ENCODE assay signal across 8 mouse cellular contexts in genomic region chr2:32538461-32538860, GRCm38 (mm10). TPM values are rescaled to one million over a fixed set of nuclear protein-coding genes. Genes with fewer than 3 reads are reported as not detected.
DNase-seq lines count a peak whose midpoint lies in the region; ATAC-seq lines count a peak whose summit lies in the region.

No protein-coding gene starts in this region.

- no peaks in the 10 kb centered on the region for H3K9me3 ChIP-seq in neural tube, embryonic 11.5 days (ENCODE audit: control insufficient read depth, low read length)
- no peaks in the 10 kb centered on the region for H3K9me3 ChIP-seq in kidney, embryonic 16.5 days (ENCODE audit: low read length)
- no peaks in the 10 kb centered on the region for H3K9me3 ChIP-seq in stomach, embryonic 14.5 days (ENCODE audit: control insufficient read depth, low read depth, low read length)

- WGBS in neural tube, embryonic 11.5 days = 76% methylated on average over 4 of the region's 4 CpGs
- WGBS in kidney, embryonic 16.5 days = 64% methylated on average over 4 of the region's 4 CpGs
- 50% methylated on average over 4 of the region's 4 CpGs for WGBS in stomach, embryonic 14.5 days

- no peaks in the 10 kb centered on the region for H3K27me3 ChIP-seq in neural tube, embryonic 11.5 days (ENCODE audit: control insufficient read depth, insufficient read depth, low read length)
- no peaks in the 10 kb centered on the region for H3K27me3 ChIP-seq in kidney, embryonic 16.5 days (ENCODE audit: insufficient read depth, low read length)
- no peaks in the 10 kb centered on the region for H3K27me3 ChIP-seq in stomach, embryonic 14.5 days (ENCODE audit: control insufficient read depth, insufficient read depth, low read length)

- no peak for ATAC-seq in neural tube, embryonic 11.5 days (ENCODE audit: insufficient read depth, low FRiP score, low TSS enrichment)
- ATAC-seq in kidney, embryonic 16.5 days (ENCODE audit: low FRiP score, low TSS enrichment) = no peak
- ATAC-seq in stomach, embryonic 14.5 days (ENCODE audit: insufficient number of reproducible peaks, insufficient read depth, low FRiP score, low read depth) = no peak

- H3K4me2 ChIP-seq in neural tube, embryonic 11.5 days (ENCODE audit: low read depth) = peak overlapping the region; percentile 84
- H3K4me2 ChIP-seq in kidney, embryonic 16.5 days (replicated peaks; ENCODE audit: low read depth, low read length) = peak overlapping the region; percentile 78
- peak overlapping the region; percentile 78 for H3K4me2 ChIP-seq in stomach, embryonic 14.5 days (replicated peaks; ENCODE audit: low read depth, low read length)

- H3K36me3 ChIP-seq in neural tube, embryonic 11.5 days (ENCODE audit: control insufficient read depth, insufficient read depth, low read length) = no peaks in the 10 kb centered on the region
- H3K36me3 ChIP-seq in kidney, embryonic 16.5 days (ENCODE audit: insufficient read depth, low read length) = no peaks in the 10 kb centered on the region
- no peaks in the 10 kb centered on the region for H3K36me3 ChIP-seq in stomach, embryonic 14.5 days (ENCODE audit: control insufficient read depth, insufficient read depth, low read length)

- no peak overlapping the region for H3K4me3 ChIP-seq in neural tube, embryonic 11.5 days (ENCODE audit: low read depth, low read length)
- peak overlapping the region; percentile 0; the same call in 1 of the 2 replicates for H3K4me3 ChIP-seq in kidney, embryonic 16.5 days (ENCODE audit: low read length)
- no peak overlapping the region; the same call in 1 of the 2 replicates for H3K4me3 ChIP-seq in stomach, embryonic 14.5 days (ENCODE audit: low read depth, low read length)

- peaks cover 50% of the 10 kb centered on the region for H3K4me1 ChIP-seq in neural tube, embryonic 11.5 days (ENCODE audit: control insufficient read depth, insufficient read depth, low read length)
- peaks cover 61% of the 10 kb centered on the region for H3K4me1 ChIP-seq in kidney, embryonic 16.5 days (ENCODE audit: insufficient read depth, low read length)
- H3K4me1 ChIP-seq in stomach, embryonic 14.5 days (ENCODE audit: control insufficient read depth, insufficient read depth, low read length) = peaks cover 45% of the 10 kb centered on the region

- no peak overlapping the region for H3K9ac ChIP-seq in neural tube, embryonic 11.5 days (ENCODE audit: low read length)
- no peak overlapping the region for H3K9ac ChIP-seq in kidney, embryonic 16.5 days (replicated peaks; ENCODE audit: low read length)
- no peak overlapping the region for H3K9ac ChIP-seq in stomach, embryonic 14.5 days (replicated peaks; ENCODE audit: low read depth, low read length)

- H3K27ac ChIP-seq in neural tube, embryonic 11.5 days (ENCODE audit: low read depth, low read length) = no peak overlapping the region
- H3K27ac ChIP-seq in kidney, embryonic 16.5 days (ENCODE audit: low read length) = no peak overlapping the region
- H3K27ac ChIP-seq in stomach, embryonic 14.5 days (ENCODE audit: low read length) = no peak overlapping the region

- peak; percentile 40 to 48 for DNase-seq in cerebellum, postnatal 10 days
- DNase-seq in cerebellum, adult 11 months = no peak
- DNase-seq in neural tube, embryonic 11.5 days (ENCODE audit: low spot score) = no peak
- DNase-seq in neural tube, embryonic 10.5 days (ENCODE audit: extremely low spot score, low spot score) = no peak
- DNase-seq in gastrocnemius, postnatal 14 days = no peak
- DNase-seq in embryo, embryonic 10.5 days (ENCODE audit: low spot score) = no peak

- intact Hi-C loops in gastrocnemius, postnatal 14 days (cut with DNase I; ENCODE audit: low total_unique reads) = no loop called here

RNA-seq across cellular contexts. Expression of gene Fam102a, which starts 3.3 kb away (rescaled TPM):
- polyA plus RNA-seq in neural tube, embryonic 11.5 days (2014; fragmentation: Nextera tagmentation; extraction: Ambion mirVana) = 13.1 and 13.2 TPM in 2 replicates
- 13.3 and 15.0 TPM in 2 replicates for polyA plus RNA-seq in kidney, embryonic 16.5 days (2015; fragmentation: Nextera tagmentation; extraction: Ambion mirVana)
- 10.6 and 14.0 TPM in 2 replicates for polyA plus RNA-seq in stomach, embryonic 14.5 days (2014; fragmentation: Nextera tagmentation; extraction: Ambion mirVana)
- 1 to 10 TPM; 3.5 to 4.2 TPM for total RNA-seq in gastrocnemius, postnatal 14 days (2021)

RNA-seq across cellular contexts. Expression of gene Dpm2, which starts 32.2 kb away (rescaled TPM):
- 110 and 111 TPM in 2 replicates for polyA plus RNA-seq in neural tube, embryonic 11.5 days (2014; fragmentation: Nextera tagmentation; extraction: Ambion mirVana)
- polyA plus RNA-seq in kidney, embryonic 16.5 days (2015; fragmentation: Nextera tagmentation; extraction: Ambion mirVana) = 106 and 108 TPM in 2 replicates
- polyA plus RNA-seq in stomach, embryonic 14.5 days (2014; fragmentation: Nextera tagmentation; extraction: Ambion mirVana) = 122 TPM in 2 replicates
- total RNA-seq in gastrocnemius, postnatal 14 days (2021) = 10 to 100 TPM; 17.6 to 17.8 TPM

RNA-seq across cellular contexts. Expression of gene Pip5kl1, which starts 36.1 kb away (rescaled TPM):
- 2.6 and 3.6 TPM in 2 replicates for polyA plus RNA-seq in neural tube, embryonic 11.5 days (2014; fragmentation: Nextera tagmentation; extraction: Ambion mirVana)
- 2.5 and 2.6 TPM in 2 replicates for polyA plus RNA-seq in kidney, embryonic 16.5 days (2015; fragmentation: Nextera tagmentation; extraction: Ambion mirVana)
- polyA plus RNA-seq in stomach, embryonic 14.5 days (2014; fragmentation: Nextera tagmentation; extraction: Ambion mirVana) = 0.46 and 1.4 TPM in 2 replicates
- not detected for total RNA-seq in gastrocnemius, postnatal 14 days (2021)

RNA-seq across cellular contexts. Expression of gene 9430097D07Rik, which starts 37.0 kb away (rescaled TPM):
- 0.25 and 0.58 TPM in 2 replicates for polyA plus RNA-seq in neural tube, embryonic 11.5 days (2014; fragmentation: Nextera tagmentation; extraction: Ambion mirVana)
- polyA plus RNA-seq in kidney, embryonic 16.5 days (2015; fragmentation: Nextera tagmentation; extraction: Ambion mirVana) = 0.12 and 0.16 TPM in 2 replicates
- 0.22 TPM in 1 of 2 replicates, not detected in the other for polyA plus RNA-seq in stomach, embryonic 14.5 days (2014; fragmentation: Nextera tagmentation; extraction: Ambion mirVana)
- not detected for total RNA-seq in gastrocnemius, postnatal 14 days (2021)

RNA-seq across cellular contexts. Expression of gene St6galnac4, which starts 48.4 kb away (rescaled TPM):
- 20.9 and 21.8 TPM in 2 replicates for polyA plus RNA-seq in neural tube, embryonic 11.5 days (2014; fragmentation: Nextera tagmentation; extraction: Ambion mirVana)
- polyA plus RNA-seq in kidney, embryonic 16.5 days (2015; fragmentation: Nextera tagmentation; extraction: Ambion mirVana) = 24.7 TPM in 2 replicates
- polyA plus RNA-seq in stomach, embryonic 14.5 days (2014; fragmentation: Nextera tagmentation; extraction: Ambion mirVana) = 17.0 and 18.1 TPM in 2 replicates
- 10 to 100 TPM; 25.6 to 26.3 TPM for total RNA-seq in gastrocnemius, postnatal 14 days (2021)

Comparison
In these comparisons a context has a peak if more than half of its experiments do, and no peak if none do; other contexts are left out.
1. DNase-seq: peak in cerebellum, postnatal 10 days (2 of 2); none in cerebellum, adult 11 months (single experiment), neural tube, embryonic 11.5 days (single experiment), neural tube, embryonic 10.5 days (single experiment), gastrocnemius, postnatal 14 days (single experiment) and embryo, embryonic 10.5 days (single experiment).
2. Peak in every context shown above with its lines, with median percentiles within 50 percentile points of each other: H3K4me2 ChIP-seq.